Mouse (Mus musculus) limb, embryonic 12.5 days (tissue): Measurements from ENCODE around the gene Osbp. TPM values are rescaled to one million over a fixed set of nuclear protein-coding genes. Genes with fewer than 3 reads are reported as not detected.

Source experiments
- microRNA-seq: library from miRNA; unstranded; fragments of <30 nt; microRNA quantifications from one replicate; pipeline ENCODE4, GENCODE M21; 2017
- polyA plus RNA-seq: library from polyadenylated mRNA; unstranded; fragments of >200 nt; fragmentation: Nextera tagmentation; extraction: Ambion mirVana; gene quantifications from 2 replicates; pipeline ENCODE4 v1.2.1, GENCODE M21; 2016

Osbp gene
- polyA plus RNA-seq, 1 experiment from 2014 or later = 5.1 TPM

Small RNA genes lying within 50 kb of the gene (microRNA-seq; reads per million reads assigned to microRNA genes)
- gene Mir6994 = 7.7 reads per million, percentile 22 among the genes with 10 or more reads in this experiment

Other genes starting within 250 kb of the Osbp start
- not detected in 2 replicates for gene Gif, start 218.4 kb upstream of the Osbp start, polyA plus RNA-seq
- gene Mrpl16, start 195.6 kb upstream of the Osbp start, polyA plus RNA-seq = 45.5 and 45.6 TPM in 2 replicates
- 5.1 and 5.8 TPM in 2 replicates for gene Stx3, start 146.5 kb upstream of the Osbp start, polyA plus RNA-seq
- not detected in 2 replicates for gene Olfr1417, start 126.7 kb upstream of the Osbp start, polyA plus RNA-seq
- not detected in 2 replicates for gene Olfr1418, start 104.9 kb upstream of the Osbp start, polyA plus RNA-seq
- gene Olfr1419, start 90.8 kb upstream of the Osbp start, polyA plus RNA-seq = not detected in 2 replicates
- gene Olfr1420, start 79.4 kb upstream of the Osbp start, polyA plus RNA-seq = 0.15 TPM in 1 of 2 replicates, not detected in the other
- 17.8 and 20.2 TPM in 2 replicates for gene Patl1, start 53.5 kb upstream of the Osbp start, polyA plus RNA-seq
- gene Olfr1423, start 75.4 kb downstream of the Osbp start, polyA plus RNA-seq = 0.04 TPM in 1 of 2 replicates, not detected in the other
- not detected in 2 replicates for gene Olfr1424, start 96.7 kb downstream of the Osbp start, polyA plus RNA-seq
- gene Olfr1425, start 111.8 kb downstream of the Osbp start, polyA plus RNA-seq = not detected in 2 replicates
- not detected in 2 replicates for gene Olfr1426, start 126.1 kb downstream of the Osbp start, polyA plus RNA-seq
- gene Olfr1427, start 137.4 kb downstream of the Osbp start, polyA plus RNA-seq = not detected in 2 replicates
- gene Olfr1428, start 150.0 kb downstream of the Osbp start, polyA plus RNA-seq = not detected in 2 replicates
- not detected in 2 replicates for gene Olfr76, start 157.3 kb downstream of the Osbp start, polyA plus RNA-seq
- gene Olfr1555-ps1, start 204.2 kb downstream of the Osbp start, polyA plus RNA-seq = not detected in 2 replicates
- not detected in 2 replicates for gene Olfr1431, start 234.7 kb downstream of the Osbp start, polyA plus RNA-seq